Mouse (Mus musculus): ENCODE measurements around the gene Olfr113.
"Not testable (repeated sequence)": the region's sequence is repeated elsewhere in the genome, so short reads cannot be mapped to it uniquely, and the experiment has no call there.

DNA sequence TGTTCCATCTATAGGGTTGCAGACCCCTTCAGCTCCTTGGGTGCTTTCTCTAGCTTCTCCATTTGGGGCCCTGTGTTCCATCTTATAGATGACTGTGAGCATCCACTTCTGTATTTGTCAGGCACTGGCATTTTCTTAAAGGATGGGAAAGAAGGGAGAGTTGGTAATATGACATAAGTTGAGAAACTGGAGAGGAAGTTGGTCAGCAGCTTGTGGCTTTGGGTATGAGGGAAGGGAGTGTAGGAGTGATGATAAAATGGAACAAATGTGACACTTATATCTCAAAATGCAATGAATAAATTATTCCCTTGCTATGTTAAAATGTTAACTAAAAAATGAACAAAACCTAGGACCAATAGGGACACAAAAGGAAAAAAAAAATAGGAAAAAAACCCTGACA lies 52.9 kb downstream of the Olfr113 start:
- TF ChIP-seq MYOG (IDR thresholded peaks at IDR 0.05; ENCODE audit: control insufficient read depth in 1 of 3, insufficient read depth in 1 of 3, insufficient read length in 2 of 3, low read depth in 2 of 3); TCF12 (IDR thresholded peaks at IDR 0.05; ENCODE audit: insufficient read depth, poor library complexity, severe bottlenecking); E2F4 (IDR thresholded peaks at IDR 0.05; ENCODE audit: insufficient read depth); POLR2A (IDR thresholded peaks at IDR 0.05; ENCODE audit: insufficient read length, low read depth); POLR2AphosphoS2 (IDR thresholded peaks at IDR 0.05; ENCODE audit: insufficient read length, low read depth); USF1 (IDR thresholded peaks at IDR 0.05; ENCODE audit: low read depth); CEBPB (IDR thresholded peaks at IDR 0.05; ENCODE audit: insufficient read depth, poor library complexity, severe bottlenecking); REST (IDR thresholded peaks at IDR 0.05; ENCODE audit: insufficient read depth, insufficient read length): not testable (repeated sequence)

Data from myocyte (in vitro differentiated cells).